Mouse (Mus musculus): ENCODE measurements around the gene Pigp. TPM values are rescaled to one million over a fixed set of nuclear protein-coding genes. Genes with fewer than 3 reads are reported as not detected.

Gene Pigp
- polyA plus RNA-seq, 1 experiment from 2014 or later = 111 TPM

- H3K36me3 ChIP-seq = no peaks in the 10 kb centered on the region
- 83% methylated on average over 5 of the region's 5 CpGs for WGBS
- H3K4me1 ChIP-seq = peaks cover 13% of the 10 kb centered on the region
- no peak overlapping the region for H3K27ac ChIP-seq (replicated peaks)
- H3K4me3 ChIP-seq = no peak overlapping the region
- ATAC-seq (ENCODE audit: extremely low read depth, insufficient number of reproducible peaks, low FRiP score, low TSS enrichment) = no peak
- H3K27me3 ChIP-seq (replicated peaks) = no peaks in the 10 kb centered on the region
- H3K9me3 ChIP-seq = no peaks in the 10 kb centered on the region
- no peak overlapping the region for H3K4me2 ChIP-seq
- H3K9ac ChIP-seq = no peak overlapping the region
These were observed 57.0 kb downstream of the Pigp start for GRCm38 (mm10) chr16:94314626-94315025.

DNA sequence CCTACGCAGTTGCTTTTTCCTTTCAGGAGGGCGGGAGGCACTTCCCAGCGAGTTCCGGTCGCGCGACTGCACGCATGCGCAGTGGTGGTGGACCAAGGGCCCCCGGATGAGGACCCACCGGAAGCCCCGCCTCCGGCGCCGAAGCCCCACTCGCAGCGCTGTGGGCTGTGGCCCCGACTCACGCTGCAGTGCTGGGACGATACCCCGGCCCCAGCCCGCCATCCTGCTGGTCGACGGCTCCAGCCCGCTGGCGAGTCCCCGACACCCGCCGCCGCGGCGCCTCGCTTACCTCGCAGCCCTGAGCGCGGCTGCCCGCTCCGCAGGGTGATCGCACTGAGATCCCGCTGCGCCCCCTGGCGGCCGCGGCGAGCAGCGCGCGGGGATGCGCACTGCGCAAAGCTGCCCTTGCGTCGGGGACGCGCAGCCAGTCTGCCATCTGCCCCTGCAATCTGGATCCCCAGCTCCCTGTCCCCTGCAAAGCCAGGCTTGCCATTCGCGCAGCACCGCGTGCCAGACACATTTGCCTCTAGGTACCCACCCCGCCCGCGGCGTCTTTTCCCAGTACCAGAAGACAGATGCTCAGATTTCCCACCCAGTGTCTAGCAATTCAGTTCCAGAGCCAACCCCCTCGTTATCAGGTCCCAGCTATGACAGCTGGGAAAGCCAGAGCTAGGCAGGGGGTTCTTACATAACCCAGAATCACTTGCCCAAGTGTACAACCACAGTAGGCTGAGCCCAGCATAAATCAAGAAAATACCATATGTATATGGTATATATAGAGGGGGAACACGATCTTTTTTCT is 58.2 kb downstream of the Pigp start, which contains the start of gene Hlcs:
Gene Hlcs (minus strand): TSS at position 343 of the 802 bp plus-strand sequence.
- H3K9ac ChIP-seq = peak within 1 kb of the TSS; percentile 92
- 1% methylated on average over 64 of the region's 64 CpGs for WGBS
- H3K9me3 ChIP-seq = no peaks in the 10 kb centered on the region
- H3K27me3 ChIP-seq (replicated peaks) = no peaks in the 10 kb centered on the region
- peak; percentile 87 for ATAC-seq (ENCODE audit: extremely low read depth, insufficient number of reproducible peaks, low FRiP score, low TSS enrichment)
- peak within 1 kb of the TSS; percentile 73 for H3K4me3 ChIP-seq
- peak within 1 kb of the TSS; percentile 99 for H3K27ac ChIP-seq (replicated peaks)
- peaks cover 19% of the 10 kb centered on the region for H3K4me1 ChIP-seq
- H3K36me3 ChIP-seq = no peaks in the 10 kb centered on the region
- peak within 1 kb of the TSS; percentile 72 for H3K4me2 ChIP-seq

DNA sequence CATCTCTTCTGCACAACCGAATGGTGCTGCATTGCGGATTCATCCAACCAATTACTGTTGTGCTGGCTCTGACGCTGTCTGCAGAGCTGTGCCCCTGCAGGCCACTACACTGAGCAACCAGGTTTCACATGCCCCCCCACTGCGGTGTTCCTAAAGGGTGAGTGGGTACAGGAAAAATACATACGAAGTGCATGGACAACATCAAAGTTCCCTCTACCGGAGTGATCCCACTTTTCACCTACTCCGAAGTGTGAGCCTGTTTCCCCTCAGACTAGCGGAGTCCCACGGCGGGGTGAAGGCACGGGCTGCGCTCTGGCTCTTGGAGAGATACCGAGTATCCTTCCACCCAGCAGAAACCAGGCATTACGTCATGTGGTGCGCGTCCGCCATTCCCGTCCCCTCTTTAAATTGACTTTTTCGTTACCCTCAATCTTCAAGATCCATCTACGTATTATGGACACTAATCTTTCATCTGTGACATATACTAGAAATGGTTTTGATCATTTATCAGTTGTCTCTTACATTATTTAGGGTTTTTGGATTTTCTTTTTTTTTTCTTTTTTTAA is 58.9 kb downstream of the Pigp start:
- Histone ChIP-seq H3K27ac (replicated peaks) (peak overlapping the region; percentile 99), H3K9ac (peak overlapping the region; percentile 88), H3K4me1 (peaks cover 19% of the 10 kb centered on the region), H3K4me3 (peak overlapping the region; percentile 73), H3K27me3 (replicated peaks) (no peaks in the 10 kb centered on the region), H3K9me3 (no peaks in the 10 kb centered on the region), H3K36me3 (no peaks in the 10 kb centered on the region), H3K4me2 (peak overlapping the region; percentile 72)
- WGBS = under 1% methylated on average over 20 of the region's 20 CpGs
- peak; percentile 77 for ATAC-seq (ENCODE audit: extremely low read depth, insufficient number of reproducible peaks, low FRiP score, low TSS enrichment)

DNA sequence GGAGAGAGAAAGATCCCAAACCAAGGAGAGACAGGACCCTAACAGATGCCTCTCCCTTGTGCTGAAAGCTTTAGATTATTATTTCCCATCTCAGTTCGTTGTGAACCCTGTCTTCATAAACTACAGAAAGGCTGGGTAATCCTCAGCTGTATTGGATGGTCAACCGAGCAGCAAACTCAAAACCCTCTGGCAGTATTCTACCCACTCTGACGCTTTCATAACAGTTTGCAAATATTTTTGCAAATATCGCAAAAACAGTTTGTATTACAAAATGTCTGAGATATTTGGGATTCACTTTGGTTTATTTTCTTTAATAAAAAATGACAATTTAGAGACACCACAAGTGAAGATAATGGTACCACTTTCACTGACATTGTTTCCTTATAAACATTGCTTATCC is 59.7 kb downstream of the Pigp start:
- H3K27ac ChIP-seq (replicated peaks) = peak overlapping the region; percentile 99; the same call in 1 of the 2 replicates
- ATAC-seq (ENCODE audit: extremely low read depth, insufficient number of reproducible peaks, low FRiP score, low TSS enrichment) = no peak

GRCm38 (mm10) chr16:94311416-94311815 is 60.2 kb downstream of the Pigp start:
- H3K4me2 ChIP-seq = peak overlapping the region; percentile 72
- no peaks in the 10 kb centered on the region for H3K9me3 ChIP-seq
- 67% methylated on average over 1 of the region's 1 CpGs for WGBS
- H3K36me3 ChIP-seq = no peaks in the 10 kb centered on the region
- no peak for ATAC-seq (ENCODE audit: extremely low read depth, insufficient number of reproducible peaks, low FRiP score, low TSS enrichment)
- 0 out of 2 replicates have a peak overlapping the region, but pooled peaks have one; percentile 88 for H3K9ac ChIP-seq
- no peaks in the 10 kb centered on the region for H3K27me3 ChIP-seq (replicated peaks)
- peaks cover 19% of the 10 kb centered on the region for H3K4me1 ChIP-seq
- no peak overlapping the region for H3K4me3 ChIP-seq
- H3K27ac ChIP-seq (replicated peaks) = no peak overlapping the region

More for the DNA sequence above, 59.7 kb downstream of the Pigp start:
- peak overlapping the region; percentile 88 for H3K9ac ChIP-seq
- no peaks in the 10 kb centered on the region for H3K27me3 ChIP-seq (replicated peaks)
- no peaks in the 10 kb centered on the region for H3K9me3 ChIP-seq
- no peaks in the 10 kb centered on the region for H3K36me3 ChIP-seq
- peak overlapping the region; percentile 73 for H3K4me3 ChIP-seq
- WGBS = 79% methylated on average over 4 of the region's 4 CpGs
- peaks cover 19% of the 10 kb centered on the region for H3K4me1 ChIP-seq
- H3K4me2 ChIP-seq = peak overlapping the region; percentile 72

GRCm38 (mm10) chr16:94309025-94309424 is 62.6 kb downstream of the Pigp start:
- no peak overlapping the region for H3K27ac ChIP-seq (replicated peaks)

More at GRCm38 (mm10) chr16:94309025-94309424, 62.6 kb downstream of the Pigp start:
- Histone ChIP-seq H3K36me3 (0 out of 2 replicates have a peak, but pooled peaks cover 7% of the 10 kb centered on the region), H3K27me3 (replicated peaks) (no peaks in the 10 kb centered on the region; the same call in 1 of the 2 replicates), H3K4me1 (peaks cover 19% of the 10 kb centered on the region), H3K4me3 (no peak overlapping the region), H3K9me3 (0 out of 2 replicates have a peak, but pooled peaks cover 5% of the 10 kb centered on the region), H3K9ac (no peak overlapping the region), H3K4me2 (no peak overlapping the region)
- 87% methylated on average over 4 of the region's 4 CpGs for WGBS
- no peak for ATAC-seq (ENCODE audit: extremely low read depth, insufficient number of reproducible peaks, low FRiP score, low TSS enrichment)

Other genes with a start within 250 kb of the Pigp start
- gene Hlcs, start 58.3 kb downstream of the Pigp start, polyA plus RNA-seq (2015; fragmentation: Nextera tagmentation; extraction: Ambion mirVana) = 7.6 and 8.0 TPM in 2 replicates
- 5.0 and 6.0 TPM in 2 replicates for gene Ripply3, start 43.4 kb downstream of the Pigp start, polyA plus RNA-seq (2015; fragmentation: Nextera tagmentation; extraction: Ambion mirVana)
- gene Ttc3, start 1.2 kb downstream of the Pigp start, polyA plus RNA-seq (2015; fragmentation: Nextera tagmentation; extraction: Ambion mirVana) = 158 and 164 TPM in 2 replicates
- 43.6 and 46.7 TPM in 2 replicates for gene Vps26c, start 155.0 kb upstream of the Pigp start, polyA plus RNA-seq (2015; fragmentation: Nextera tagmentation; extraction: Ambion mirVana)
- 6.7 and 7.2 TPM in 2 replicates for gene Dyrk1a, start 198.2 kb upstream of the Pigp start, polyA plus RNA-seq (2015; fragmentation: Nextera tagmentation; extraction: Ambion mirVana)

All from heart, embryonic 13.5 days (tissue).